Mouse (Mus musculus) c-Kit-negative CD71-positive TER-119-positive erythroid progenitor cells, embryonic 14.5 days (primary cell): ENCODE measurements around the gene Mrtfb.

ENCODE experiments used
- DNase-seq: peaks from one replicate; pipeline ENCODE4 v3.0.0-alpha.2; 2013; ENCODE audit warnings: low read depth, low spot score

Gene Mrtfb

DNA sequence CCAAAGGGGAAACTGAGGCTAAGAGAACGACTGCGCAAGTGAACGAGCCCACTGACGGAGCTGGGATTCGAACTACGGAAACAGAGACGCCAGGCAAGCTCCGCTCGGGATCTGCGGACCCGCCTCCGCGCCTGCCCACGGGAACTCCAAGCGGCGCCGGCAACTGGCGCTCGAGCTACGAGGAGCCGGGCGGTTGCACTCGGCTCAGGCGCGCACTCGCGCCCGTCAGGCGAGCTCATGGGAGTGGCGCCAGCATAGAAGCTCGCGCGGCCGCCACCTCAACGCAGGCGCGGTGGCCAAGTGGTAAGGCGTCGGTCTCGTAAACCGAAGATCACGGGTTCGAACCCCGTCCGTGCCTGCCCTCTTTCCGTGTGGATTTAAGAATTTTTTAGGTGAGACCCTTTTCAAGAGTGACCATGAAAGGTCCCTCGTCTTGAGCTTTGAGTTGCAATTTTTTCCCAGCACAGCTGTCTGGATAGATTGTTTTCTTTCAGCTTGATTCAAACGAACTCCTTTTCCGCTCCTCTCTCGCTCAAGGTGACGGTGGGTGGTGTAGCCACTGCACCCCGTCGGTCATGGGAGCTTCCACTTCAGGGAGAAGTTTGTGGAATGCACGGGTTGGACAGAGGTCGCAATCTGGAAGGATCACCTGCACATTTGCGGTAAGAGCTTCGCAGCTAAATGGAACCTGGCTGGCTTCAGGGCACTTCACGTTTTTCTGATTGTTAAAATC is 180.9 kb downstream of the Mrtfb start:
- peak; percentile 84 for DNase-seq

DNA sequence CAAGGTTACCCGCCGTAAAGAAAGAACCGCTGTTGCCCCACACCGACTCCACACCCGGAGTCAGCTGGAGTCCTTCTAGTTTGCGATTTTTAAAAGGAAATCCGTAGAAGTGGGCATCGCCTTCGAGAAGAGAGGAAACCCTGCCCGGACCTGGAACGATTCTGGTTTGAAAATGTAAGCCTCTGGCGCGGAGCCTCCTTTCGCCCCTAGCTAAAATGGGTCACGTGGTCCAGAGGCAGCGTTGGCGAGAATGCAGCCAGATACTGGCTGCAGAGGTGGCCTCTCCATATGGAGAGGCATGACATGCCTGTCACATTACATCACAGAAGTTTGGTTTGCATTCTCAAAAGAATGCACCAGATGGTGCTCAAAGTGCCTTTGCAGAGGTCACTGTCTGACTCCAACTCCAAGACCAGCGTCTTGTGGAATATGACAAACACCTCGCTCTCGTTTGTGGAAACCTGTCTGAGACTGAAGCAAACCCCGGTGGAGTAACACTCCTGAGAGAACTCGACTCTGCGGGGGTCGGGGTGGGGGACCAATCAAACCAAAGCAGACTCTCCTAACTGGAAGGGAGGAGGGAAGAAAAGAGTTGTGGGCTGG is 181.6 kb downstream of the Mrtfb start:
- peak; percentile 28 for DNase-seq

DNA sequence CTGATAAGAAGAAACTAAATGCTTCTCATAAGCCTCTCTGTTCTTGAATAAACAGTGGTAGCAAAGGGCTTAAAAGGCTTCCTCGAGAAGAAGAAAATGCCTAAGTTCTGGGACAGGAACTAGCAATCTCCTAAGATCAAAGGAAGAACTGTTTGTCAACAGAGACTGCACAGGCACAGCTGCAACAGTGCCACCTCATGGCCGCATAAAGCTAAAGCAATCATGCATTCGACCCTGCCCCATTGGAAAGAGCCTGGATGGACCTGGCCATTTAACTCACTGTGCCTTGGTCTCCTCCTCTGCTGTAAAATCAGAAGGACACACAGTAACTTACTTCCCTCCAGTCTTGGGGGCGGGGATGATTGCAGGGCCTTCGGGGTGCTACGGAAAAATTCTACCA is 184.2 kb downstream of the Mrtfb start:
- DNase-seq, result no peak

- no peak for DNase-seq
Measured at GRCm38 (mm10) chr16:13443764-13444163, 187.5 kb downstream of the Mrtfb start.

DNA sequence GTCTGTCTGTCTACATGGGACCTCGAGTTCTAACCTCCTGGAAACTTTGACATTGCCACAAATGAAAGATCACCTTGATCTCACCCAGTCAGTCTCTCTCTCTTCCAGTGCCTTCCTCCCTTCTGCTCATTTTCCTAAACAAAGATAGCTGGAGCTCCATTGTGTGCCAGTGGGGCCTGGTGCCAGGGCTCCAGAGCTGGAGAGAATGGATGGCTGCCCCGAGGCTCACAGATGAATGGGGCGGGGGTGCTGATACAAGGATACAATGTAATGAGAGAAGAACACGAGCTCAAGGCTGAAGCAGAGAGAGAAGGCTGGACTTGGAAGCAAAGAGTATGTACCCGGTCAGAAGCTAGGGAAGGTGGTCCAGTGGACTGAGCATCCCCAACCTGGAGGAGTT is 189.2 kb downstream of the Mrtfb start:
- no peak for DNase-seq

DNA sequence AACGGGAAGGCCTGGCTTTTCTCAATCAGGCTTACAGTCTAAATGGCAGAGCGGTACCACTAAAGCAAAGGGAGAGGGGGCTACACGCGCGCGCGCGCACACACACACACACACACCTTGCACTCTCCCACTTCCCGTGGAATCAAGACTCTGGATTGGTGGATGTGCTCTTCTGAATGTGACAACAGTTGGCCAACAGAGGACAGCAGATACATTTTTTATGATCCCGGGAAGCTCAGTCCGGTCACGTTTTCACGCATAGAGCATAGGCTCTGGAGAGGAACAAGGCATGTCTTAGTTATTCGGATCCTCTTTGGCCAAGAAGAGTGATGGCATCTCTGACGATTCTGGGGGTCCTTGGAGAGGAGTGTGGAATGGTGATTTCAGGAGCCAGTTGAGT is 190.2 kb downstream of the Mrtfb start:
- DNase-seq, result no peak

DNA sequence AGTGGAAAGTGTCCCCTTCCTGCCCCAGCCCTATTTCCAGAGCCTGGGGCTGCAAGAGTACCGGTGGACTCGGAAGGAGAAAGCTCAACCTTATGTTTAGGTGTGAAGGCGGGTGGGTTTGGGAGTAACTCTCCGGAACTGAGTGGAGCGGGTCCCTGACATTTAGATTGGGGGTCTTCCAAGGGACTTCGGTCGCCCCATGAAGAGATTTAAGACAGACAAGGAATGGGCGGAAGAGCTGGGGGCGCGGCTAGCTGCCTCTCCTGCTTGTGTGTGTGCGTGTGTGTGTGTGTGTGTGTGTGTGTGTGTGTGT is 190.6 kb downstream of the Mrtfb start:
- DNase-seq, result no peak

- DNase-seq, result no peak
Measured at GRCm38 (mm10) chr16:13447284-13448050, 191.2 kb downstream of the Mrtfb start.

- DNase-seq, result no peak
Measured at GRCm38 (mm10) chr16:13448051-13448705, 191.9 kb downstream of the Mrtfb start.

DNA sequence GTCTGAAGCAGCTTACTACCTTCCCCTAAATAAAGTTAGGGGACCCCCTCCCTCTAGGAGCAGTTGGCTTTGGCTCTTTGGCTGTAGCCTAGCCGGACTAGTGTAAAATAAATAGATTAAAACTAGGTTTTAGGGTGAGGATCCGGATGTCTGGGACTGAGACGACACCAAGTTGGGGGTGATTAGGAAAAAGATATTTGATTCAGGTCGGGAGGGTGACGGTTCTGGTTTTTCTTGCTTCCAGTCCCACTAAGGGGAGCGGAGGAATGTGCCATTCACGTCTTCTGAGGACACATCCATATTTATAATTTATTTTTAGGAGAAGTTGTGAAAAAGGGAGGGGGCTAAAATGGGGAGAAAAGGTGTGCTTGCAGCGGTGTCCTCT is 192.4 kb downstream of the Mrtfb start:
- no peak for DNase-seq

DNA sequence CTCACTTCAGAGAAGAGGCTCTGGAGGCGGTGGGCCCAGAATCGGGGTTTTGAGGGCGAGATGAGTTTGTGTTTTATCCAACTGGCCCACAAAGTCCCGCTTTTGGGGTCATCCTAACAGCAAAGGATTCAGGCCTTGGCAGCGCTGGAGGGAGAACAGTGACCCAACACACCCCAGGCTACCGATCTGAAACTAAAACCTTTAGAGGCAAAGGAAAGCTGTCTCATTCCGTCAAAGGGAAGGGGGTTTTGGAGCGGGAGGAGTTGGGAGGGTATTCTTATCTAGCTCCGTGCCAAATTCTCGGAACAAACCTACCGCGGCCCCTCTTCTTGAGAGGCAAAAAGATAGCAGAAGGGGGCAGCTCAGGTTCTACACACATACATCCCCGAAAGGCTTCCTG is 193.2 kb downstream of the Mrtfb start:
- no peak for DNase-seq

DNA sequence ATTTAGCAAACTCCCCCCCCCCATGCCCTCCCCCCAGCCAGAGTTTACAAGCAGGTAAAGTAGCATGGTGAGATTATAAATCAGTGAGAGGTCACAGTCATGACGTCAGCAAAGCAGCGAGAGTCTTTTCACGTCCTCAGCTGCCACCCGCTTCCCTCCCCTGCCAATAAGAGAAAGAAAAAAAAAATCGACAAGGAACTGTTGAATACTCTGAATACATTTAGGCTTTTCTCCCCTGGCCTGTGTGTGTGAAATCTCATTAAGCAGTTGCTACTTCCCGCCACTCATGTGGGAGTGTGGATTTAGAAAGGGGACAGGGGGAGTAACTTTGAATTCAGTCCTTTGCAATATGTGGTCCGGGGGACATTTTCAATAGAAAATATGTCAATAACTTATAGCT is 194.6 kb downstream of the Mrtfb start:
- no peak for DNase-seq

GRCm38 (mm10) chr16:13451991-13452390 is 195.7 kb downstream of the Mrtfb start:
- no peak for DNase-seq

DNA sequence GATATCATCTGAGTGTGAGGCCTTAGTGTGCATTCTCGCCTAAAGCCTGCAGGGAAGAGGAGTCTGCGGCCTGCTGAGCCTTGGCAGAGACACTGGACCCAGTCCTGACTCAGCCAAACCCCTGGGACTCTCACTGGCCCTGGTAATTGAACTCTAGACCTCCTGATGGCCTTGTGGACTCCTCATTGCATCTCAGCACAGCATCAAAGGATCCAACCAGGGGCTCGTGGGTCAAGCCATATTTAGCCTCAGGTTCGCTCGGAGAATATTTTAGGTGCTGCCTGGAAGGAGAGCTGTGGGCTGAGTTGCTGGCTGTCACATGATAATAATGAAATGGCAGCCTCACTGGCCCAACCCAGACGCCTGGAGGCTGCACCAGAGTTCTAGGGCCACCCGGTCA is 196.4 kb downstream of the Mrtfb start:
- no peak for DNase-seq

DNA sequence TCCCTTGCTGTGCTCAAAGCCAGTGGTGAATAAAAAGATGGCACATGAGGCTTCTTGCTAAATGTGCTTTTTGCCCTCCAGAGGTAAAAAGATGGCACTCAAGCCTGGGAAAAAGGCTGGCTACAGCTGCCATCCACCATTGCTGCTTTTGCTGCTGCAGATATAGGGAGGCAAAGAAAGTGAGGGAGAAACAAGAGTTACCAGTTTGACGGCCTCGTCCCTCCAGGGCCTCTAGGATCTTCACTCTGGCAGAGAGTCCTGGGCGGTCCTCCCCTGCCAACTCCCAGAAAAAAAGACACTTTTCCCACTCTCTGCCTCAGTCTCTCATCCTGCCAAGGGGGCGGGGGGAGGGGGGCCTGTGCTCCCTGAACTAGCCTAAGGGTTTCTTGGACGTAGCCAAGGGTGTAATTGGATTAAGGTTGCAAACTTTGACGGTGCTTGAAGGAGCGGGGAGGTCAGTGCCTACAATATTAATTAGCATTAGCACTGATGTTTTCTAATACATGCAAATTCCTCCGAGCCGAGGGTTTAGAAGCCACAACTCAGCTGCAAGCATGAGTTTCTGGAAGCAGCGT is 197.8 kb downstream of the Mrtfb start:
- no peak for DNase-seq

- no peak for DNase-seq
Measured at GRCm38 (mm10) chr16:13455560-13455959, 199.3 kb downstream of the Mrtfb start.

DNA sequence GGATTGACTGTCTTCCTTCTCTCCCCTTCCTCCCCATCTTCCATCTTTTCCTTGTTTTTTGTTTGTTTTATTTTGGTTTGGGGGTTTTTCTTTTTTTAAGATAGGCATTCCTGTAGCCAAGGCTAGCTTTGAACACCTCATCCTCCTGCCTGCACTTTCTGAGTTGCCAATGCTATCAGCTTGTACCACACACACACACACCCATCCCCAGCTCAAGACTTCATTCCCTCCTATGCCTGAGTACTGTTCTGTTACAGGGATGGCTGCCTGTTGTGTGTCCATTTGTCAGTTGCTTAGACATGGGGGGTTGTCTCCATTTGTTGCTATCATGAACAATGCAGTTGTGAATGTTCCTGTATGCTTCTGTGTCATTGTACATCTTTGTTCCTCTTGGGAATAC is 202.3 kb downstream of the Mrtfb start:
- no peak for DNase-seq

- DNase-seq, result no peak
Measured at GRCm38 (mm10) chr16:13460071-13460470, 203.8 kb downstream of the Mrtfb start.

DNA sequence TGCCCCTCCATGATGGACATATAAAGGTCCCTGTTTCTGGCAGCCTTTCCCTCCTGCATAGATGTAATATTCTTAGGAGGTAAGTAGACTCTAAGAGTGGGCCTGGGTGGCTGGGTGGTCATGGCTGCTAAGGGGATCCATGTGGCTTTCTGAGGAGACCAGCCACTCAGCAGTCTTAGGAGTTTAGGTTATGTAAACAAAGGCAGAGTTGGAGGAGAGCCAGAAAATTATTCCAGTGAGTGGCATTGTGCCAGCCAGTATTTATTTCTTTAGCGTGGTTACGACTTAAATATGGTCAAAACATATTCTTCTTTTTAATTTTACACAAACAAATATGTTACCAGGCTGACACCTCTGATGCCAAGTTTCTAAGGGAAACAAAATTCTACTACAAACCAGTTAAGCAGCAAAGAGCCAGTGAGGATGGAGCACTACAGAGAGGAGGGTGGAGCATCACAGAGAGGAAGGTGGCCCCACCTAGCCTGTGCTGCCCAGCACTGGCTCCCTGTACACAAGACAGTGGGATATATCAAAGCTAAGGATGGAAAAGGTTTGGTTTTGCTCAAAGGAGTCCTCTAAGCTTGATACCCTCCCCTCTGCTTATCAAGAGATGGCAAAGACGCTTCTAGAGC is 204.6 kb downstream of the Mrtfb start:
- no peak for DNase-seq

DNA sequence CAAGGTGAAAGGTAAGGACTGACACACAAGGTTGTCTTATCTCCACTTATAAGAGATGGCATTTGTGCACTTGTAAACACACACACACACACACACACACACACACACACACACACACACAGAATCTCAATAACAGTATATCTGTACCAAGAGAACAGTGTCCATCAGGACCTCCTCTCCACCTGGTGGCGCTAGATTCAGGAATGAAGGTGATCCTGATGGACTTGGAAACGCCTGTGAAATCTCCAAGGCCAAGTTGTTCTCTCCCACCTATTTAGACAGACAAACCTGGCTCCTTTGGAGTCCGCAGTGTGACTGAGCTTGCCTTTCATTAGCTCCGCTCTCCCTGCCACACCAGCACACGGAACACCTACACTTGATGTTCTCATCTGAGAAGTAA is 208.4 kb downstream of the Mrtfb start:
- no peak for DNase-seq
